Mouse (Mus musculus) layer of hippocampus, adult 9-11 months (tissue): Measurements from ENCODE around the gene Nr6a1.

Experiments used
- DNase-seq: peaks from one replicate; pipeline ENCODE4 v3.0.0; 2022

Gene Nr6a1

DNA sequence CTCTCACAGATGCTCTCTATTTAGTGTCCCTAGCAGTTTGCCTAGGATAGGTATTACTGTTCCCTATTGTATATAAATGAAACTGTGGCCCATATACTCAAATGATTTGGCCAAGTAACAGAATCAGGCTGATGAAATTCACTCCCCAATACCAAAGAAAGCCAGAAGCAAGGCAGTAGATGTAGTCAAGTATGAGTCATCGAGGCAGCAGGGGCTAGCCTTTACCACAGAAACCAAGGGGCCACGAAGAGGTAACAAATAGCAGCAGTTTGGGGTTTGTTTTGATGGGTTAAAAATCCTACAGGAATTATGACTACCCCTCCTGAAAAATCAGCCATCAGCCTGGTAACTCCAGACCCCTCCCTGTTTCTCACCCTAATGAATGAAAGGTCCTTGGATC, 147.5 kb downstream of the Nr6a1 start:
- no peak for DNase-seq

DNA sequence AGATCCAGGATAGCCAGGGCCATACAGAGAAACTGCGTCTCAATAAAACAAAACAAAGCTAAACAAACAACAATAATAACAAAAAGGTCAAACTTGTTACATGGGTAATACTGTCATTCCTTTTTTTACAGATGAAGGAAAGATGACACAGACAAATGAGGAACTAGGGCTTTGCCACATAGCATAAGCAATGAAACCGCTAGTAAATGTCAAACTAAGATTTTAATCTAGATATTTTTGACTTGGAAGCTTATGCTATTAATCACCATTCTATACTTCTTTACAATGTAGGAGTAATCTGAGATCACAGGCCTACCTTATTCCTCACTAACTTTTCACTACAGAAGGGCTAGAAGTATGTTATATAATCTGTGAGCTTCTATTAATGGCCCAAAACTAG, 150.2 kb downstream of the Nr6a1 start:
- DNase-seq, result no peak

DNA sequence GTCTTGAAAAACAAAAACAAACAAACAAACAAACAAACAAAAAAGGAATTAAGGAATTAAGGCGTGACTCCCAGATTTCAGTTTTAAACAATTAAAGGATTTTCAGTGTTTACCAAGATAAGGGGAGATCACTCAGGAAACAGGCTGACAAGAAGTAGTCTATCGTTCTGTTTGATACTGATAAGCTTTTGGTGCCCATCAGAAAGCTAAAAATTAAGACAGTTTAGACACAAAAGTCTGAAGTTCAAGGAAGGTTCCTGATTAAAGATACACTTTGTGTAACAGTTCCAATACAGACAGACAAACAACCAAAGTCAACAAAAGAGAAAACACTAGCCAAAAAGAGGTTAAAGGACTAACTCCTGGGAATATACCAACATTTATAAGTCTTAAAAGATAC, 152.6 kb downstream of the Nr6a1 start:
- DNase-seq, result no peak

DNA sequence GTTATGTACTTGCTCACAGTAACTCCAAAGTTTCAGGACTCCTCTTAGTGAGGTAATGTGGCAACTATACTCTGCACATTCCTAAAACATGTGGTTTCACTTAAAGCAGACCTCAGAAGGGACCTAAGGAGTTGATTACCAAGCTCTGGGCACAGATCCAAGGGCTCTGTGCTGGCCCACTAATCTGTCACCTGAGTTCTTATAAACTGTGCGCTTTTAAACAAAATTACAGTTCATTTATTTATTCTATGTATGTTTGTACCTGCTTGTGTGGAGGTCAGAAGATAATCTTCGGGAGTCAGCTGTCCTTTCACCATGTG, 156.1 kb downstream of the Nr6a1 start:
- no peak for DNase-seq

DNA sequence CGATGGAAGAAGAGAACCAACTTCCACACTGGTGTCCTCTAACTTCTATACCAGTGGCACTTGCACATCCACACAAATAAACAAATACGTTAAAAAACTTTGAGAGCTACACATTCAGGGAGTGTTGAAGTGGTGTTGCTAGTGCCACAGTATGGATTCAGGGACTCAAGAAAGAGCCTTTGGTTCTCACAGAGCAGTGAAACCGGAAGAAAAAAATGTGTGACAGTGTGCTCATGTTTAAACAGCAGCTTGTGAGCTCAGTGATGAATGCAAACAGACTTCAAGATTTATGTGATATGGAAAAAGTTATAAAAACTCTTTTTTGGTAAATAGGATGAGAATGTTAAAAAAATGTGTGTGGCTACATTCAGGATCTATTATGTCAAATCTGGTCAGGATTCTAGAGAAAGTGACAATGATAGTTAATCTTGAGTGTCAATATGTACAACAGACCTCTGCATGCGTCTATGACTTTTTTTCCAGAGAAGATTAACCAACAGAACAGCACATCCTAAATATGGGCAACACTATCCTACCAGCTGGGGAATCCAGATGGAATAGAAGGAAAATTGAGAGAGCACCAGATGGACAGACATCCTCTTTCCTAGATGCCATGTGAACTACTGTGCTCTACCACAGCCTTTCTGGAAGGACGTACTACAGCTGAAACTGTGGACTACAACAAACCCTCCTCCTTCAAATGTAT, 156.6 kb downstream of the Nr6a1 start:
- DNase-seq, result peak; percentile 63

DNA sequence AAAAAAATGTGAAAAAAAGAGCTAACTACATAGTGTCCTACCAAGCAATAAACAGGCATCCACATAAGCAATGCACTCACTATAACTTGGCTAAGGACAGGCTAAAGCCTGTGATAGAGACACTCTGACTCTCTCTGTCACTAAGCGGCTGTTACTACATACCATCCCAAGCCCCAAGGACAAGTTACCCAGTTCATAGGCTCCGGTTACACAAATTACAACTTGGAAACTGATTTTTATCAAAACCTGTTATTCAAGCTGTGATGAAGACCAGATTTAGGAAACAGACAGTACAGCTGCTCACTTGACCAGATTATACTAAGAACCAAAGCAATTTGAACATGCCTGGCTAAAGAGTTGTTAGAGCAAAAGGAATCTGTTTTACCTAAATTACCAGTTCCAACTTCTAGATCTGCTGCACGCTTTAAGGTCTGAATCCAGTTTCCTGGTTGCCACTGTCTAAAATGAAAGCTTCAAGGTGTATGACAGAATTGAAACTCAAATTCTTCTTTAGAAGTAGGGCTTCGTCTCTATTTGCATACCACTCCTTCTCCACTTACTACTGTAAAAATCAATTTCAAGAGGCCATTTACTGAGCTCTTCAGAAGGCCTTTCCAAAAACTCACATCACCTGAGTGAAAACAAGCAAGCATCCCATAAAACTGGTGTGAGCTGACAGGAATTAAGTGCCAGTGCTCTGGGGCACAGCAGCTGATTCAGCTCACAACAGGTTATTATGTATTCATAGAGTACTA, 160.1 kb downstream of the Nr6a1 start:
- DNase-seq, result no peak

DNA sequence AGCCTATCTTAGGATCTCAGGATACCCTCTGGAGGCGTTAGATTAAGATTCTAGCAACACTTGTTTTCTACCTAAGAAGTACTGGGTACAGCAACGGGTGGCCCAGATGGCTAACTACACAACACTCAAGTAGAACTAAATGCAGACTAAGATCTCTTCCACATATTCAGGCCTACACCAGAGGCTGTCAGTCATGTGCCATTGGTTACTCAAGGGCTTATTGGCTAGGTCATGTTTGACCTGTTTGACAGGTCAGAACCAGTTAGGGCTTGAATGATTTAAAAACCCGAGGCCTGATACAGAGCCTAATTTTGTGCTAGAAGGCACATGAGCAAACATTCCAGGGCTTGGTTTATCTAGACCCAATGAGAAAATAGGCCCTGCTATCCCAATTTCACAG, 187.6 kb downstream of the Nr6a1 start:
- DNase-seq, result no peak

DNA sequence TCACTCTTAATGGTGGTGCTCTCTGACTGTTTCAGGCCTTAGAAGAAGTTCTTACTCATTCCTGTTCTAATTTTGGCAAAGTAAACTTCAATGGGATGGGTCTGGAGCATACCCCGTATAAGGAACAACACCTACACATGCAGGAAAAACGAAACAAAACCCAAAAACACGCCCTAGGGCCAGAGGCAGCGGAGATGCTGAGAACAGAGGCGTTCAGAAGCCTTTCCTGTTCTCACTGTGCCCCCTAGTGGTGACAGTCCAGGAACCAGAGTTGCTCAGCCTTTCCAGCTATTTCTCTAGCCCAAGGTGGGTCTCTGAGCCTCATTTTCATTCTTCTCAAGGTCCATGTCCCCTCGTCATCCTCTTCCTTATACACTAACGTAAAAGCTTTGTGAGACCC, 188.1 kb downstream of the Nr6a1 start:
- DNase-seq, result peak; percentile 67

DNA sequence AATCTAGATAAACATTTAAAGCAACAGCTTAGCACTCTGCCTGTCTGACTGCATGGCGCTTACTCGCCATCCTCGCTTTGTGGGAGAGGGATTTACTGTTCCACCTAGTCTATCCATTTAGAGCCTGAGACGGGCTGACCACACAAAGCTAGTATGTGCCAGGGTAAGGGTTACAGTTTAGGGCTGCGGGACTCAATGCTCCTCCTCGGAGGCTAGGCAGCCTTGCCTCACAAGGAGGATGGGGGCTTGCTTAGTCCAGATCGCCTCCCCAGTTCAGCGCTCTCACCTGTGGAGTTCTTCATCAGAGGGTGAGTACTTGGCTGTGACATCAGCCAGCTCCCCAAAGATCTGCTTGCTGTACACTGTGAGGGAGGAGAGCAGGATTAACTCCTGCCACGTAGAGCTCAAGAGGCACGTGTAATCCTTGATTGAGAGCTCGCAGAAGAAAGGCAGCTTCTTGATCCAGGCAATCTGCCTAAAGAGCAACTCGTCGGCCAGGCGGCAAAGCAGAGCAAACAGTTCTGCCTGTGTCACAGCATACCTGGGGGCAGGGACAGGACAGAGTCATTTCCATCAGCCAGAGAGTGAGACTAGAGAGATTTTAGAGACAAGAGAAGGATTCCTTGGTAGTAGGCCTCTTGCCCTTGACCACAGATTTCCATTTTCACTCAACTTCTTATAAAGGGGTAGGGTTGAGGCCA, 188.7 kb downstream of the Nr6a1 start:
- DNase-seq, result no peak

DNA sequence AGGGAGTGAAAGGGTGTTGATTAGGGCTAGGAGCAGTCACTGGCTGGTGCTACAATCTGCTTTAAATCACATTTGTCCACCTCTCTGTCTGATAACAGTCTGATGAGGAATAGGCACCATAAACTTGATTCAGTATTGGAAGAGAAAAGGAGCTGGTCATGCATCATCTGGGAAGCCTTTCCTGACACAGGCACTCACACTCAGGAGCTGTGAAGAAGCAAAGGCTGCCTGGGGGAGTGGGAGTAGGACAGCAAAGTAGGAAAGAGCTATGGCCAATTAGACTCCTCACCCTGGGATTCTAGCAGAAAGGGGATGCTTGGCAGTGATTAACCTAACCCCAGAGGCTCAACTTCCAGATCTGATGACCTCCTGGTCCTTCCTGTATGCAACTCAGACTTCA, 191.7 kb downstream of the Nr6a1 start:
- DNase-seq, result no peak

DNA sequence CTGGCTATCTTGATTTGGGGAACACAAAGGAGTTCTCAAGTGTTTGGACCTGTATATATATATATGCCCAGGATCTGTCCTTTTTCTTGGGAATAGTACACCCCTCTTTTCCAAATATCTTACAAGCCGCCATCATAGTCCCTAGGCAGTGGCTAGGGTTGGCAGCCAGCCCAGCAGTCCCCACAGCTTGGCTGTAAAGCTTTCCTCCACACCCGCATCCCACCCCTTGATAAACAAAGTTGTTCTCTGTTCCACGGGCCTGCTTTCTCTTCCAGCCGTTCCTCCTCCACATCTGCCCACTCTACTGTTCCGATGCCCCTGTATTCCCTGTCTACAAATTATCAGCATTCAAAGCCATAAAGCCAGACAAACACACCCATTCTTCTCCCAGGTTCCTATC, 192.8 kb downstream of the Nr6a1 start:
- no peak for DNase-seq

DNA sequence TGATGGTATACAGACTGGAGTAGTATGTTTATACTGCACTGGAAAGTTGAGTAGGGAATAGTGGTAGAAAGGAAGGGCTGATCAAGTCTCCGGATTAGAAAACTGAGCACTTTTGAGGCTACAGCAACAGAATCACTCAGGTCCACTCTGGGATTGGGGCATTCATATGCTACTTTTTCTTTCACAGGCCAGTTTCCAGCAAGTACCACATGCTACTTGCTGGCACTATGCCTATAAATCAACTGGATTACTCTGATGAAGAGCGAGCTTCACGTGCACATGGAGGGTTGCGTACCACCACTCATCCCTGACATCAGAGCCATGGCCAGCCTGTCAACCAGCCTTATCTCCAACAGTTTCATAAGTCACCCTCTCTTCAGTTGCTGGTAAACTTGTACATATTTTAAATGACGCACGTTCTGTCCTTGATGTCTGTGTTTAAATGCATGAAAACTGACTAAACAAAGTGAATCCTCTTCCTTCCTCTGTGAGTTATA, 197.1 kb downstream of the Nr6a1 start:
- no peak for DNase-seq

DNA sequence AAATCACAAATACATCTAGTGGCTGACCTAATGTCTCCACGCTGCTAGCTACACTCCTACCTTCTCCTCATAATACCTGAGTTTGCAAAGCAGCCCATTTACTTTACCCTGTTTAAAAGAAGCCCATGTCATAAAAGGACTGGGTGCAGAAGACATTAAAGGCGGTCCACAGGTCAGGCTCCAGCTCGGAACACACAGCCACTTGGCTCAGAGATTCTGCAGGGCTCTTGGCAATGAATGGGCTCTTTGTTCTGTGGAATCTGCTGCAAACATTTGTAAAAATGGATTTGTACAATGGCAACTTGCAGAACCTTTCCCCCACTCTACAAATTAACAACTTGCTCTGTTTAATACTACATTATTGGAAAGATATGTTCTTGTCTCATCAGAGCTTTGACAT, 202.1 kb downstream of the Nr6a1 start:
- DNase-seq, result no peak

DNA sequence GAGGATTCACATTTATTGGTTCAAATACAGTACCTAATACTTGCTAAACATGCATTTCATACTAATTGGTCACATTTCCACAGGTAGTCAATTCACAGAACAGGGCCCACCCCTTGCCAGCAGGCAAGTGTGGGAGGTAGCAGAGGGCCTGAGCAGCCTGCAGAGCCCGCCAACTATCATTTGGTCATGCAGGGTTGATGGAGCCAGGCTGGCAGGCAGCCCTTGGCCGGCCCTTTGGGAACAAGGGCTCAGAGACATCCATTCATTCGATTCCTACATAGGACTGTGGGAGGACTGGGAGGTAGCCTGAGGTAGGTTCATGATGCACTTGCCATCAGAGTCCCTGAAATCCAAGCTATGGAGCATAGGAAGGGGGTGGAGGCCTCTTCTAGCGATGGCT, 204.1 kb downstream of the Nr6a1 start:
- no peak for DNase-seq

DNA sequence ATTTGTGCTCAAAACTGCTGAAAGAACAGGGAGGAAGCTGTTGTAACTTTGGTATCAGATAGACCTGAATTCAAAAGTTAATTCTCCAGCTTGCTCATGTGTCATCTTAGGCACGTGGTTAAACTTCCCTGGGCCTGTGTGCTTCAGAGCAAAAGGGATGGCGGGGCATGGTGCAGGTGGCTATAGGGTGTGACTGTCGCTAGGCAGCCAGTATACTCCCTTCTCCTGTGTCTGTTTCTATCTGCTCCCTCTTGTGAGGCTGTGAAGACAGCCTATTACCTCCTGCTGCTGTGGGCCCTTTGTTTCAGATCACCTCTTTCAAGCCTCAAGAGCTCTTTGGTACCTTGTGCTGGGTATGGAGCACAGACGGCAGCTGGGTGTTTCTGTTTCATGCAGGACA, 205.4 kb downstream of the Nr6a1 start:
- no peak for DNase-seq

DNA sequence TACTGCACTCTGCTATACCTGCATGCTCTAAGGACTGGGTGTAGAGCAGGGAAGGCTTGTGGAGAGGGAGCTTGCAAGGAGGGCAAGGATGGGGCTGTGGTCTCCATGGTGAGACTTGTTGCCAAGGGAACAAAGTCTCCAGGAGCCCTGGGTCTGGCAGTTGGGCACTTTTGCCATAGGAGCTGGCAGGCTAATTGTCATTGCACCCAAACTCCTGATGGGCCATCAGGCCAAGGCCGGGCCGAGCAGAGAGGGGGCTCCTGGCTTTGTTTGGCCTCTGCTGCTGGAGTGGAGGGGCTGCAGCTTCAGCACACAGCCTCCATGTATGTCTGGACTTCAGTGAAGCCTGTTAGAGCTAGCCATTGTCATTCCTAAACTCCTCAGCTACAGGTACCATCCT, 206.8 kb downstream of the Nr6a1 start:
- no peak for DNase-seq

DNA sequence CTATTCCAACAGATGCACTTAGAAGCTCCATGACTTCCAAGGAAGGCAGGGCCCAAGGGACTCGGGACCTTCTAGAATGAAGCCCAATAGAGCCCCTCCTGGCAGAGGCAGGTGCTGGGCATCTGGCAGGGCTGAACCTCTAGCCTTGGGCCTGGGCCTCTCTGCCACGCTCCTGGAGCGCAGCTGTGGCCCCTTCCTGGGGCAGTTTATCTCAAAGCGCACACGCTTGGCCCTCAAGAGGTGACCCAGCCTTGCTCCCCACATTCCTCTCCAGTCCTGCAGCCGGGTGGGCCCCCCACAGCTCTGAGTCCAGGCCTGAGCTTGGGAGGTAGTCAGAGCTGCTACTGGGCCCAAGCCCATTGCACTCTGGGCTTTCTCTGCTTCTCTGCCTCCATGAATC, 208.1 kb downstream of the Nr6a1 start:
- no peak for DNase-seq

DNA sequence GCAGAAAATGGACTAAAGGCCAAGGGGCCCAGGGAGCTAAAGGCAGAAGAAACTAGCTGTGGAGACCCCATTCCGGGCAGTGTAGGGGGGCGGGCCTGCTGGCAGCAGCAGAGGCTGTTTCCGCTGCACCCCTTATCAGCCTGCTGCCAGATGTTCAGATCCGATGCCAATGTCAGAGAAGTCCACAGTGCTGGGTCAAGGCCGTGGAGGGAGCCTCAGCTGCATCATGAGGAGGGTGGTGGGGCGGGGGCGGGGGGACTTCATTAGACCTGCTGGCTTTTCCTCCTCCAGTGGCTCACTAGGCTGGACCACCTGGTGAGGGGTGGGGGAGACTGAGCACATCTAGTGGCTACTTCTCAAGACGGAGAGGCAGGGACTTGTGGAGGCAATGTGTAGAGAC, 208.8 kb downstream of the Nr6a1 start:
- DNase-seq, result no peak

DNA sequence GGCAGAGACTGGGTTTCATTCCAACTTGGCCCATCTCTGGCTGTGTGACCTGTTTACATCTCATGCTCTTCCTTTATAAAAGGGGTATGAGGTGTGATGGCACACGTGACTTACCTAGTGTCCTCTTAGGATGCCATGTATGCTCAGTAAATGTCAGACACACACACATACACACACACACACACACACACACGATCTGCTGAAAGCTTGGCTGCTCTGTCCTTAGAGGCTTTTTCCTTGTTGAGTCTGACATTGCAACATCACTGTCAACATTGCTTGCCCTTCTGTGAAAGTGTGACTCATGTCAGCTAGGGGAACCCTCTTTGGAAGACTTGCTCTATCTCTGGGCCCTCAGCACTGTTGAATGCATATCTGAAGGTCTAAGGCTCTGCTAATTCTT, 210.1 kb downstream of the Nr6a1 start:
- no peak for DNase-seq

DNA sequence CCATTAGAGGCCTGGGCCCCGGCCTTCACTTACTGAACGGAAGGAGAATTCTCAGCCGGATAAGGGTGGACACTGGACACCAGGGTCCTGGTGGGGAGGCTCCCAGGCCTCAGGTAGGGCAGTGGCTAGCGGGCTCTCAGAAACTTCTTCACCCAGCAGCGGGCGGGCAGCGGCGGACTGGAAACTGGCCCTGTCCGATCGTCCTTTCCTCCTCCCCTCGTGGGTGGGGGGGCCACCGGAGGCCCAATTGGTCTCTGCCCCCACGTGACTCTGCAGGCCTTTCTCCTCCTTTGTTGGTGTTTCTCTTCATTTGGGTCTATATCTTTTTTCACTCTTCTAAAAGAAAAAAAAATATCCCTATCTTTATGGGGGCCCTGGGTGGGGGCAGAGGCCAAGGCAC, 213.2 kb downstream of the Nr6a1 start, which contains the start of gene Nr5a1:
Gene Nr5a1 (minus strand): TSS at position 219 of the 400 bp plus-strand sequence.
- DNase-seq, result no peak

DNA sequence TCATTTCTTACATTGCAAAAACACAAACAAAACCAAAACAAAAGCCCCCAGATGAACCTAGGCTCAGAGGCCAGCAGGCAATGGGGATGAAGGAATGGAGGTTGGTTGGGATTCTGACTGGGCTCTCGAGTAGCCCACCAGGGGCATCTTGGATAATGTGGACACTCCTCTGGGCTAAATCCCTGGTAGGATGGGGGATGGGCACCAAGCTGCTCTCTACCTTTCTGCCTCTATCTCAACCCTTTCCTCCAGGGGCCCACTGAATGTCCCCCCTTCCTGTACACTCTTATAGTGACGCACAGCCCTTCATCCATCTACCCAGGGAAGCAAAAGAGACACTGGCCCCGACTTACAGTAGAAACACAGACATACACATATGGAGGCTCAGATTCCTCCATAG, 213.9 kb downstream of the Nr6a1 start:
- no peak for DNase-seq

DNA sequence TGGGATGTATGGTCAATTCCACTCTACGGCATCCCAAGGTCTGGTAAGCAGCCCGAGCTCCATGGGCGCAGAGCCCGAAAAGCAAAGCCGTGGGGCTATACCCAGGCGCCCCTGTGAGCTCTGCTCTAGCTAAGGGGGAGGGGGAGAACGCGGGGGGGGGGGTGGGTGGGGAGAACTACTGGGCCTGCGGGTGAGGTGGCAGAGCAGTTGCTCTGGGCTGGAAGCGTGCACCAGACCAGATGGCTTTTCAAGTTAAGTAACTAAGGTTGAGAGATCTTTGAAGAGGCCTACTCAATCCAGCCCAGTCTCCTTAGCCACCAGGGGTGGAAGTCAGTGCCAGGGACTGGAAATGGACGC, 214.7 kb downstream of the Nr6a1 start:
- DNase-seq, result no peak

DNA sequence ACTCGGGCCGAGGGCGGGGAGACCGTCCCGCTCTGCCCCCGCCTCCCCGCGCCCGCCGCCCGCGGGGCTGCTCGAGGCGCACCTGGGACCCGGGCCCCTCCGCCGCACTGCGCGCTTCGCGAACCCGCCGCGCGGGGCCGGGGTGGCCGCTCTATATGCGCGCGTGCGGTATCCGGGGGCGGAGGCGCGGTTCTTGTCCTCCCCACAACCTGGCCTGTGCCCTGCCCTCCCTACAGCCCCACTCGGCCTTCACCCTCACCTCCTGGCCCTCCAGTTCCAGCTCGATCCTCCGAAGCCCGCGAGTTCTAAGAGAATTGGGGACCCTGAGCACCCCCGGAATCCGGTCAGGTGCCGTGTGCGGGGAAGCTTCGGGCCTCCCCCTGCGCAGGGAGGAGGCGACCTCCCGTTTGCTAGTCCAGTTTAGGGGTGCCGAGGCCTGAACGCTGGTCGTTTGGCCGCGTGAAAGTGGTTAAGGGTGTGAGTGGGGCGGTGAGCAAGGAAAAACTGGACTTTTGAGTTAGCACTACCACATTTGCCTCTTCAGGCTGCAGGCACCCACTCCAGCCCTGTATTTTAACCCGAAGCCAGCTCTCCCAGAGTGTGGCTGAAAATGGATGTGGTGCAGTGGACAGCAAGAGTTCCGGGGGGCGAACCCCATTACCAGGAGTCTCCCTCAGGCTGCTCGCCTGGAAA, 215.3 kb downstream of the Nr6a1 start:
- DNase-seq, result no peak

DNA sequence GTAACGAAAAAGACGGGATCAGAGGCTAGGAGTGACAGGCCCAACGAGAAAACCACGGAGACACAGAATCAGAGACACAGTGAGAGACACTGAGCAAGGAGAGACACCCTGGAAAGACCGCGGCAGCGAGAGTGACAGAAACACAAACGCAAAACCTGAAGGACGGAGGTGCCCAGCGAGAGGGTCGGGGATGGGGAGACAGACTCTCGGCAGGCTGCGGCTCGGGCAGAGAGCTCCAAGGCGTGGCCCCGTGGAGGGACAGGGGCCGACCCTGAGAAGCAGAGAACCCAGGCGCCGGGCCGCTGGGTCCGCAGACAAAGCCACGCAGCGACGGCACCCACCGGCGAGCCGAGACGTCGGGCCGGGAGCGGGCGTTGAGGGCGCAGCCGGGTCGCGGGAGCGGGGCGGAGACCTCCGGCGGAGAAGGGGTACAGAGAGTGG, 216.0 kb downstream of the Nr6a1 start:
- DNase-seq, result no peak
